Mouse (Mus musculus): ENCODE results near the gene Wfikkn1. TPM values are rescaled to one million over a fixed set of nuclear protein-coding genes. Genes with fewer than 3 reads are reported as not detected.

Wfikkn1 gene
- 0.17 and 0.47 TPM in 2 replicates for polyA plus RNA-seq (2014; fragmentation: Nextera tagmentation; extraction: Ambion mirVana)

DNA sequence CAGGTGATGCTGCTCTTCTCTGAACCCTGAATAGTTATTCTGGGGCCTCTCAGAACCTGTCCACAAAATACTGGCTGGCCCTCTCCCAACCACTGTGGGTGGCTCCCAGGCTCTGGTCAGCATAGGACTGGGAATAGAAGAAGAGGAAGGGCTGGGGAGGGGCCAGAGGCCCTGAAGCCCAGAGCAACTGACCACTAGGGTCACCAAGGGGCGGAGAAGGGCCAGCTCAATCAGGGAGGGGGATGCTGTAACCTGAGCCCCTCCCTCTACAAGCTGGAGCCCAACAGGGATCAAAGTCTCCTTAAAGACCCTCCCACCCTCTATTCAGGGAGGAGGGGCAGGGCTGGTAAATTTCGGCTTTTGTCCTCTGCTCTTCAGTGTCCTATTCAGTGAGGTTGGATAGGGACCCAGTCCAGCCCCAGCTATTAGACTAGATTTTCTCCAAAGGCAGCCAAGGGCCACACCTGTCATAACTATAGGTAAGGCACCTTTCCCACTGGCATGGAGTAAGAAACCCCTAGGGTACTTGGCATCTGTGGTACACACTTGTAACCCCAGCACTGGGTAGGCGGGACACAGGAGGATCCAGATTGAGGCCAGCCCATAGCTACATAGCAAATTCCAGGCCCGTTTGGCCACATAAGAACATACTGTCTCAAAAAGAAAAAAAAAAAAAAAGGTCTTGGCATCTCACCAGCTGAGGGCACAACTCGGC, at the start of gene Wfikkn1:
TSS of gene Wfikkn1 (minus strand) at position 663 of the 715 bp plus-strand sequence.
- ATAC-seq (replicated peaks; ENCODE audit: insufficient number of reproducible peaks, low FRiP score, low TSS enrichment) = no peak
- peak within 1 kb of the TSS; percentile 56; the same call in 1 of the 2 replicates for H3K9ac ChIP-seq (ENCODE audit: low read depth, low read length)
- H3K27me3 ChIP-seq (ENCODE audit: control insufficient read depth, insufficient read depth, low read length) = no peaks in the 10 kb centered on the region
- no peak within 1 kb of the TSS for H3K4me3 ChIP-seq (ENCODE audit: low read depth, low read length)
- no peak within 1 kb of the TSS for H3K4me2 ChIP-seq
- peak within 1 kb of the TSS; percentile 35; the same call in 1 of the 2 replicates for H3K27ac ChIP-seq (ENCODE audit: low read depth, low read length)
- peaks cover 11% of the 10 kb centered on the region for H3K36me3 ChIP-seq (ENCODE audit: control insufficient read depth, insufficient read depth, low read length)
- no peaks in the 10 kb centered on the region for H3K9me3 ChIP-seq (replicated peaks; ENCODE audit: control insufficient read depth, low read length)
- peaks cover 31% of the 10 kb centered on the region for H3K4me1 ChIP-seq (ENCODE audit: control insufficient read depth, insufficient read depth, low read length)
- 52% methylated on average over 5 of the region's 5 CpGs for WGBS (ENCODE audit: insufficient replicate concordance)

DNA sequence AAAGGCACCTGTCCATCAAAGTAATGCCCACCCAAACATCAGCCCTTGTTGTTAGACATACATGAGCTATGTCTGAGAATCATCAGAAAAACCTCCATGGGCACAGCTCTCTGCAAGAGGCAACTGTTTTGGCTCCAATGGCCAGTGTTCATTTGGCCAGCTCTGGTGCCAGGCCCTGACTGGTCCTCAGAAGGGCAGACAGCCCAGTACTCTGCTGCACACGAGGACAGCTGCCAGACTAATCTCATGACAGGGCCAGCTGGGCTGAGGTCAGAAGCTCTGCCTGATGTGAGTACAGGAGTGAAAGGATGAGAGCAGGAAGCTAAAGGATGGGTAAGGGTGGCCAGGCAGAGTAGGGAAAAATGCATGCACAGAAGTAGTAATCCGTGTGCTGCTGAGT, 44.7 kb upstream of the Wfikkn1 start:
- Histone ChIP-seq H3K9ac (ENCODE audit: low read depth, low read length) (no peak overlapping the region), H3K4me2 (no peak overlapping the region), H3K9me3 (replicated peaks; ENCODE audit: control insufficient read depth, low read length) (no peaks in the 10 kb centered on the region), H3K36me3 (ENCODE audit: control insufficient read depth, insufficient read depth, low read length) (peaks cover 18% of the 10 kb centered on the region), H3K4me1 (ENCODE audit: control insufficient read depth, insufficient read depth, low read length) (no peaks in the 10 kb centered on the region), H3K4me3 (ENCODE audit: low read depth, low read length) (no peak overlapping the region), H3K27ac (ENCODE audit: low read depth, low read length) (no peak overlapping the region), H3K27me3 (ENCODE audit: control insufficient read depth, insufficient read depth, low read length) (no peaks in the 10 kb centered on the region)
- 70% methylated on average over 2 of the region's 2 CpGs for WGBS (ENCODE audit: insufficient replicate concordance)
- no peak for ATAC-seq (replicated peaks; ENCODE audit: insufficient number of reproducible peaks, low FRiP score, low TSS enrichment)

DNA sequence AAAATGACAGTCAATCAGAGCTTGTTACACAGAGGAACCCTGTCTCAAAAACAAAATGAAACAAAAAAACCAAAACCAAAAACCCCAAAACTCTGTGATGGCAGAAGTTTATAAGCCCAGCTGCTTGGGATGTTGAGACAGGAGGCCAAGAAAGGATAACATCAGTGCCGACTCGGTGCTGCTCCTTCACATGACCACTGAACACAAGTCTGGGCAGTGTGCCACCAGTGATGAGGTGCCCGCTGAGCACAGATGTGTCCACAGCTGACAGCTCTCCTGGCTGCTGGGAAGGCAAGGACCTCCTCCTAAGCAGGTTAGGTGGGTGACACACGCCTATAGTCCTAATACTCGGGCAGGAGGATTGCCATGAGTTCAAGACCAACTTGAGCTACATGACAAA, 41.5 kb upstream of the Wfikkn1 start:
- H3K4me2 ChIP-seq = no peak overlapping the region
- H3K36me3 ChIP-seq (ENCODE audit: control insufficient read depth, insufficient read depth, low read length) = peaks cover 4% of the 10 kb centered on the region
- no peaks in the 10 kb centered on the region for H3K27me3 ChIP-seq (ENCODE audit: control insufficient read depth, insufficient read depth, low read length)
- ATAC-seq (replicated peaks; ENCODE audit: insufficient number of reproducible peaks, low FRiP score, low TSS enrichment) = no peak
- no peak overlapping the region for H3K27ac ChIP-seq (ENCODE audit: low read depth, low read length)
- WGBS (ENCODE audit: insufficient replicate concordance) = 83% methylated on average over 5 of the region's 5 CpGs
- no peak overlapping the region for H3K9ac ChIP-seq (ENCODE audit: low read depth, low read length)
- H3K4me1 ChIP-seq (ENCODE audit: control insufficient read depth, insufficient read depth, low read length) = peaks cover 13% of the 10 kb centered on the region
- no peaks in the 10 kb centered on the region for H3K9me3 ChIP-seq (replicated peaks; ENCODE audit: control insufficient read depth, low read length)
- no peak overlapping the region for H3K4me3 ChIP-seq (ENCODE audit: low read depth, low read length)

DNA sequence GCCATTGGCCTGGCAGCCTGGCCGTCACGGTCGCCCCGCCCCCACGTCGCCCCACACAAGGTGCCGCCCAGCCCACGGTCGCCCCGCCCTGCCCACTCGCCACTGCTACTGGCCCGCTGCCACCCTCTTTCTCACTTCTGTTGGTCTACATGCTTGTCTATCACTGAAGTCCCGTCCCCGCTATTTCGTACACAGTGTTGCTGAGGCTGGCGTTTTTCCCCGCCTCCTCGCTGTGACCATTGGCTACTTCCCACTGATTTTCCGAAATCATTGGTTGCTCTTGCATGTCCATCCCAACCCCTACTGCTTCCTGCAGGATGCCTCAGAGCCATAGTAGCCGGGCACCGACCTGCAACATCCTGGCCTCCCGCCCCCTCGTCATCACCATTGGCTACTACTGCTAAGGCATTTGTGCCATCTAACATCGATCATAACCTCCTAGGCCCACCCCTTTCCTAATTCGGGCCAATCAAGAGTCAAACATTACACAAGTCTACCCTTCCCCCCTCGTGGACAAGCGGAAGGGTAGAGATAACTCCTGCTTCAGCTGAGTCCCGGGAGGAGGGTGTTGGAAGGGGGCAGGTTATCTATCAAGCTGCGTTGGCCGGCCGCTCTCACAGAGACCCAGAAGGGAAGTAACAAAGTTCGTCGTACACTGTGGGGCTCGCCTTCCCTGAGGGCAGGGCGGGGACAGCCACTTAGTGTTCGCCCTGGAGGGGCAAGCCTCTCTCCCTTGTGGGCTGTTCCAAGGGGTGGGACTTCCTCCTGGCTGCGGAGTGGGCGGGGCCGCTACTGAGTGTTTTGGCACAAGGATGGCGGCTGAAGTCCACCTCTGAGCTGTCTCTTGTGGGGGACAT, 39.4 kb upstream of the Wfikkn1 start:
- Histone ChIP-seq H3K27me3 (ENCODE audit: control insufficient read depth, insufficient read depth, low read length) (no peaks in the 10 kb centered on the region), H3K4me1 (ENCODE audit: control insufficient read depth, insufficient read depth, low read length) (peaks cover 14% of the 10 kb centered on the region), H3K4me3 (ENCODE audit: low read depth, low read length) (peak overlapping the region; percentile 95), H3K9ac (ENCODE audit: low read depth, low read length) (peak overlapping the region; percentile 72), H3K9me3 (replicated peaks; ENCODE audit: control insufficient read depth, low read length) (no peaks in the 10 kb centered on the region), H3K27ac (ENCODE audit: low read depth, low read length) (peak overlapping the region; percentile 94), H3K4me2 (peak overlapping the region; percentile 97), H3K36me3 (ENCODE audit: control insufficient read depth, insufficient read depth, low read length) (0 out of 2 replicates have a peak, but pooled peaks cover 3% of the 10 kb centered on the region)
- peak; percentile 96 for ATAC-seq (replicated peaks; ENCODE audit: insufficient number of reproducible peaks, low FRiP score, low TSS enrichment)
- WGBS (ENCODE audit: insufficient replicate concordance) = 1% methylated on average over 39 of the region's 40 CpGs

DNA sequence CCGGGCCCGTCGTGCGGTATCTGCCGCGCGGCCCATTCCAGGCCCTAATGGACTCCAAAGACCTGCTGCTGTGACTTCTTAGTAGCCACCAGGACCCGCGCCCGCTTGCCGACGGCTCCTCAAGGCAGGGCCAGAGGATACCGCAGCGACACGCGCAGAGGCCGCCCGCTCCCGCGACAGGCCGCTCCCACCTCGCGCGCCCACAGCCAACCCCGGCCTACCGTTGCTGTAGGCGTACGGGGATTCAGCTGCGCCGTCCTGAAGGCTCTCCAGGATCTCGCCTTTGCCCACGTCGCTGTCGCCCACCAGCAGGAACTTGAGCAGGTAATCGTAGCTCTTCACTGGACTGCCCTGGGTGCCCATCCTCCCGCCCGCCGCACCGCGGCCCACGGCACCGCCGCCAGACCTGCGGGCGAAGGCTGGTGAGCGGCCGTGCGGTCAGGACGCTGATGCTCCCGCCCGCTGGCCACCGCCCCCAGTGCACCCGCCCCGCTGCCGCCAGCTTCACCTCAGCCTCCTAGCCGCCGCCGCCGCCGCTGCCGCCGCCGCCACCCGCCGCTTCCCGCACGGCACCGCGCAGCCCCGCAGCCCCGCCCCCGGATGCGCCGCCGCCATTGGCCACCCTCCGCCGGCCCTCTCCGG, 38.6 kb upstream of the Wfikkn1 start, which contains the start of gene Rab40c:
TSS of gene Rab40c (minus strand) at position 584 of the 642 bp plus-strand sequence.
- peak within 1 kb of the TSS; percentile 97 for H3K4me2 ChIP-seq
- ATAC-seq (replicated peaks; ENCODE audit: insufficient number of reproducible peaks, low FRiP score, low TSS enrichment) = no peak

DNA sequence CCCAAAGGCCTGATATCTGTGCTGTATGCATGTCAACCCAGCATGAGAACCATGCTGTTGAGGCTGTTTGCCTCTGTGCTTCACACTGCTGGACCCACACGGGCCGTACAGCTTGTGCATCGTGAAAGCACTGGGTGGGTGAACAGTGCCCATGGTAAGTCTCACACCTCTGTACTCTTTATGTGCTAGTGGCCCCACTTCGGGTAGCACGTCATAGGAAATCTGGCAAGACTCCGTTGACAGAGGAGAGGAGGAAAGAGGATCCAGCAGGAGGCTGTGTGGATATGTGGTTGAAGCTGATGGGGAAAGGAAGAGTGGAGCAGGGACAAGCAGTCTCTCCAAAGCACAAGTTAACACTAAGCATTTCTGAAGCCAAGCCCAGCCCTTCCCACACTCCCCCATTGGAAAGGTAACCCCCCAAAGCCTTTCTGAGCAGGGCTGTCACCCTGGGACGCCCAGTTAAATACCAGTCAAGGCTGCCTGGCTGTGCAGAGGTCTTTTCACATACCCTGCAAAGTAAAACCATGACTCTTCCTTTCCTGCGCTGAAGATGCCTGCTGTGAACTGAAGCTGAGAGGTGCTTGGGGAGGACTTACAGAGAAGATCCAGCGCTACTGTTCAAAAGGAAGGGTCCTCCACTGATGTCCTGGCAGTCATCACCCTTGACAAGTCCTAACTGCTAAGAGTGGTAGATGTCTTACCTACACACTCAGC, 37.5 kb upstream of the Wfikkn1 start:
- no peak overlapping the region for H3K27ac ChIP-seq (ENCODE audit: low read depth, low read length)
- H3K9ac ChIP-seq (ENCODE audit: low read depth, low read length) = peak overlapping the region; percentile 92
- peaks cover 29% of the 10 kb centered on the region for H3K4me1 ChIP-seq (ENCODE audit: control insufficient read depth, insufficient read depth, low read length)
- ATAC-seq (replicated peaks; ENCODE audit: insufficient number of reproducible peaks, low FRiP score, low TSS enrichment) = no peak
- 0 out of 2 replicates have a peak, but pooled peaks cover 3% of the 10 kb centered on the region for H3K36me3 ChIP-seq (ENCODE audit: control insufficient read depth, insufficient read depth, low read length)
- 70% methylated on average over 9 of the region's 9 CpGs for WGBS (ENCODE audit: insufficient replicate concordance)
- H3K27me3 ChIP-seq (ENCODE audit: control insufficient read depth, insufficient read depth, low read length) = no peaks in the 10 kb centered on the region
- H3K4me2 ChIP-seq = peak overlapping the region; percentile 97
- no peaks in the 10 kb centered on the region for H3K9me3 ChIP-seq (replicated peaks; ENCODE audit: control insufficient read depth, low read length)
- H3K4me3 ChIP-seq (ENCODE audit: low read depth, low read length) = peak overlapping the region; percentile 95

More for the DNA sequence above, 38.6 kb upstream of the Wfikkn1 start, which contains the start of gene Rab40c:
- Histone ChIP-seq H3K4me1 (ENCODE audit: control insufficient read depth, insufficient read depth, low read length) (peaks cover 20% of the 10 kb centered on the region), H3K27ac (ENCODE audit: low read depth, low read length) (peak within 1 kb of the TSS; percentile 94), H3K9ac (ENCODE audit: low read depth, low read length) (peak within 1 kb of the TSS; percentile 92), H3K27me3 (ENCODE audit: control insufficient read depth, insufficient read depth, low read length) (no peaks in the 10 kb centered on the region), H3K9me3 (replicated peaks; ENCODE audit: control insufficient read depth, low read length) (no peaks in the 10 kb centered on the region), H3K36me3 (ENCODE audit: control insufficient read depth, insufficient read depth, low read length) (0 out of 2 replicates have a peak, but pooled peaks cover 3% of the 10 kb centered on the region), H3K4me3 (ENCODE audit: low read depth, low read length) (peak within 1 kb of the TSS; percentile 95)
- under 1% methylated on average over 51 of the region's 78 CpGs for WGBS (ENCODE audit: insufficient replicate concordance)

DNA sequence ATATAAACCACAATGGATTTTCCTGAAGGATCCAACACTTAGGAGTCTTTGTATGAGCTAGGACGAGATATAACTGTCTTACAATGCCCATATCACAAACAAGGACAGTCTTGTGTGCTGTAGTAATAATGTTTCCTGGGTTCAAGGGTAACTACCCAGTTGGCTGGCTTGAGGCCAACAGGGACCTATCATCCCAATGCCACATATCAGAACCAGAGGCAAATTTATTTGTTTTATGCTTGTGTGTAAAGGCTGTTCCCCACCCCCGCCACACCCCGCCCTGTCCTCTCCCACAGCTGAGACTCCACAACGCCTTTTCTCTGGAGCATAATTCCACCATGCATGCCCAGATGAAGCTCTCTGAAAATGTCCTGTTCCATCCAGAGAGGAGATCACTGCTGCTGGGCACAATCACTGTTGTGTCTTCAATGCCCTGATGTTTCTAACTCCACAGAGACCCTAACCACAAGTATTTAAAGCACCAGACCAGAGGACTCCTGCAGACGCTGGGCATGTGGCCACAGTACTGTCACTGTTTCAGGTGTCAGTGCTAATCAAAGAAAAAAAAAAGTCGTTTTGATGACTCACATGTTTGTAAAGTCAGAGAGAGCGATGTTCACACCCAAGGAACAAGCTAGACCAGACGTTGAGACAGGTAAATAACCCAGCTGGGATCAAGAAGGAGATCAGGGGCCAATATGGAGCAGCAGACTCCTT, 36.4 kb upstream of the Wfikkn1 start:
- no peak overlapping the region for H3K9ac ChIP-seq (ENCODE audit: low read depth, low read length)
- H3K4me3 ChIP-seq (ENCODE audit: low read depth, low read length) = no peak overlapping the region
- H3K27me3 ChIP-seq (ENCODE audit: control insufficient read depth, insufficient read depth, low read length) = no peaks in the 10 kb centered on the region
- 0 out of 2 replicates have a peak, but pooled peaks cover 3% of the 10 kb centered on the region for H3K36me3 ChIP-seq (ENCODE audit: control insufficient read depth, insufficient read depth, low read length)
- H3K4me2 ChIP-seq = no peak overlapping the region
- no peaks in the 10 kb centered on the region for H3K9me3 ChIP-seq (replicated peaks; ENCODE audit: control insufficient read depth, low read length)
- ATAC-seq (replicated peaks; ENCODE audit: insufficient number of reproducible peaks, low FRiP score, low TSS enrichment) = no peak
- no peak overlapping the region for H3K27ac ChIP-seq (ENCODE audit: low read depth, low read length)
- H3K4me1 ChIP-seq (ENCODE audit: control insufficient read depth, insufficient read depth, low read length) = peaks cover 29% of the 10 kb centered on the region
- WGBS (ENCODE audit: insufficient replicate concordance) = 81% methylated on average over 8 of the region's 8 CpGs
